Mouse (Mus musculus) c-Kit-negative CD71-positive TER-119-positive erythroid progenitor cells, embryonic 14.5 days (primary cell): ENCODE results near the gene Cdkl3.
A peak's percentile ranks its signal among the peaks of the same experiment; 100 is the strongest.

Experiments
- DNase-seq: peaks from one replicate; pipeline ENCODE4 v3.0.0-alpha.2; 2013; ENCODE audit warnings: low read depth, low spot score

Cdkl3 gene

GRCm38 (mm10) chr11:52003772-52004528, at the start of gene Cdkl3:
Gene Cdkl3, plus strand, starts transcription at chr11:52004221.
- peak; percentile 86 for DNase-seq

DNA sequence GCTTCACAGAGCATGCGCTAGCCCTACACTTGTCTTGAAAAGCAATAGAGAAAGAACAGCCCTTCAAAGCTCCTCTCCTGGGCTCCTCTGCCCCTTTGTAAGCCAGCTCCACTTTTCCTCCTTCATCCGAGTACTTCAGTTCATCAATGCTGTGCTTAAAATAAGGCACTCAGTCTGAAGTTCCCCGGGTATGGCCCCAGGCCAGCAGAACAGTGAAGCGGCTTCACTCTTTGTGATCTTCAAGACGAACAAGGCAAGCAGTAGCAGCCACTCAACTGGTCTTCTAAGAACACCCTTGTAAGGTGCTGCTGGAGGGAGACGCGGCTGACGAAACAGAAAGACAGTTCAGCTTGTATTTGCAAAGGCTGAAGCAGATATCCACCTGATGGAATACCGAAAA, 47.9 kb upstream of the Cdkl3 start:
- DNase-seq: no peak

- no peak for DNase-seq
These were observed 46.3 kb upstream of the Cdkl3 start for GRCm38 (mm10) chr11:51957760-51958159.

GRCm38 (mm10) chr11:51959511-51959910, 44.5 kb upstream of the Cdkl3 start:
- DNase-seq: no peak

DNA sequence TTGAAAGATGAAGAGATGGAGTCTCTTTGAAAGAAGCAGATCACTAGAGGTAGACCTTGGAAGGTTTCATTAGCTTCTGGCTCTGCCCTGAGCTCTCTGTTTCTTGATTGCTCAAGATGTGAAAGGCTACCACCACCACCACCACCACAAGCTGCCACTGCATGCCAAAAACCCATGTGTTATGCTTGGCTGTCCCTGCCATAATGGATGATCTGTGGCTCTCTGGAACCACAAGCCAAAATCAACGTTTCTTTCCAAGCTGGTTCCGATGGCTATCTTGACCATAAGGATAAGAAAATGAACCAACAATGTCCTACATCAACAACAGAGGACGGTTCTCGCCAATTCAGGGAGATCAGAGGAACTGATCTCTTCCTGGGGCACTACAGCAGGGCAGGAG, 44.0 kb upstream of the Cdkl3 start:
- no peak for DNase-seq

DNA sequence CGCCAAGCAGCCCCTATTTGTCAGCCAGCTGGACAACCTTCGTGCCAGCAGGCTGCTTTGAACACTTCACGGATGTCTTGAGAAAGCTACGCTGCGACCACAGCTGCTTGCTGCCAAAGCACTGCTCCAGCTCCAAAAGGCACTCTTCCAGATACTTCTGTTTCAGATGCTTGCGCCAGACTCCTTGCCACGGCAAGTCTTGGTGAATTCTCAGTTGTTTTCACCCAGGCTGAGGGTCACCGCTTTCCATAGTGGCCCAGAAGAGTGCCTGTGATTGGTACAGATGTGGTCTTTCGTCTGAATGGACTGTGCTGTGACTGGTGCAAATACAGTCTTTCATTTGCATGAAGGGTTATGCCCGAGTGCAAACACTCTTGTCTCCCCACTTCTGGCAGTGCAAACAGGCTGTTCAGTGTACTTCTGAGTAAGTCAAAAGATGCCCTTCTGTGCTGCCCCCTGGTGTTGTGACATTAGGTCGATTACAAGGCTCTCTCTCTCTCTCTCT, 43.0 kb upstream of the Cdkl3 start:
- DNase-seq: no peak

DNA sequence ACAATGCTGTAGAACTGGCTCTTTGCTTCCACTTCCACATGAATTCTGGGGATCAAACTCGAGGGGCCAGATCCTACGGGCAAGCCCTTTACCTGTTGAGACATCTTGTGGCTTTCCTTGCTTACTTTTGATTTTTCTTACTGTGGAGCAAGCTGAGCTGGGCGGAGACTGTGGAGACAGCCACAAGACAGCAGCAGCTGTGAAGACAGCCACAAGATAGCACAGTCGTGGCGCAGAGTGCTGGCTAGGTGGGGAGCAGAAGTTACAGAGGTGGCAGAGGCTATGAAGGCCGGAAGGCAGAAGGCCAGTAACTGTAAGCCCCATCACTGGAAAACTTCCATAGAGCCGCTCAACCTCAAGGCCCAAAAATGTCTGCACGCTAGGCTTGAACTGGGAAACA, 42.3 kb upstream of the Cdkl3 start:
- no peak for DNase-seq

- DNase-seq: no peak
These were observed 41.7 kb upstream of the Cdkl3 start for GRCm38 (mm10) chr11:51962277-51962676.

DNA sequence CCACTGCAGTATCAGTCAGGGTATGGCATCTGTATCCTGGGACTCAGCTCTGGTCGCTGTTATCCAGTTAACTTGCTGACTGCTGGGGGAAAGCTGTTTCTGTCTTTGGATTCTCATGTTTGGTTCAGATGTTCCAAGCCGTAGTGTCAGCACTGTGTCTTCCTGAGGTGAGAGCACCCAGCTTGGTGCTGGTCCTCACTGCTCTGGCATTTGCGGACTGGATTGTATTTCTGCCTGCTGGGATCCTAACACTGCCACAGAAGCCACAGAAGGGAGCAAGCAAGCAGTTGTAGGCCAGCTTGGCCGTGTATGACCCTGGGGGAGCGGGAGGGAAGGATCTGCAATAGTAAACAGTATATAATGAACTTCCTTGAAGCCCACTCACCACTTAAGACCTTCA, 37.4 kb upstream of the Cdkl3 start:
- DNase-seq: no peak

DNA sequence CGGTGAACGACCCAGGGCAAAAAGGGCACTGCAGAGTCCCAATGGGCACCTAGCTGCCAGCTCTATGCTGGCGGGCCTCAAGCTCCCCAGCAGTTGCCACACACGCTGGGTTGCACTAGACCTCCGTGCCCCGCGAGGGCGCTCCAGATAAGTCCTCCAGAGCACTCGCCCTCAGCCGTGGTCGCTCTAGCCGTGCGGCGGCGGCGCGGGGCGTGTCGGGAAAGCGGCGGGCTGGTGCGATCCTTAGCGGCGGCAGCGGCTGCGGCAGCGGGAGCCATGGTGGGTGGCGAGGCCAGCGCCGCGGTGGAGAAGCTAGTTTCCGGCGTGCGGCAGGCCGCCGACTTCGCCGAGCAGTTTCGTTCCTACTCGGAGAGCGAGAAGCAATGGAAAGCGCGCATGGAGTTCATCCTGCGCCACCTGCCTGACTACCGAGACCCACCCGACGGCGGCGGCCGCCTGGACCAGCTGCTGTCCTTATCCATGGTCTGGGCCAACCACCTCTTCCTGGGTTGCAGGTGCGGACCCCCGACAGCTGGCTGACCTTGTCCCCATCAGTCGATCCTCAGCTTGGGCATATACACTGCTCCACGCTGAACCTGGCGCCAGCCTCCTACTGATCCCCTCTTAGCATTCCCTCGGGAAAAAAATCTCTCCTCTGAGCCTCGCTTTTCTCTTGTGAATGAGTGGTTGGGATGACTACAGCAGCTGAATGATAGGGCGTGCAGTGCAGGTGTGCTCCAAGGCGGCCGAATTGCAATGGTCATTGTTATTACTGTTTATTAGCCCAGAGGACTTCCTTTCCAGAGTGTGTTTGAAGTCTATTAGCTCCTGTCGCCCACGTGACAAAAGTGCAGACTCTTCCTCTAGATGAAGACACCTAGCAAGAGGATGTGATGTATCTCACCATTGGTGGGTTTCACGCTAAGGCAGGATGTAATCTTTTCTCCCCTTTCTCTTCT, 36.3 kb upstream of the Cdkl3 start, which contains the start of gene Cdkn2aipnl:
Cdkn2aipnl (plus strand) TSS at position 219 of the 959 bp plus-strand sequence.
- peak; percentile 92 for DNase-seq

DNA sequence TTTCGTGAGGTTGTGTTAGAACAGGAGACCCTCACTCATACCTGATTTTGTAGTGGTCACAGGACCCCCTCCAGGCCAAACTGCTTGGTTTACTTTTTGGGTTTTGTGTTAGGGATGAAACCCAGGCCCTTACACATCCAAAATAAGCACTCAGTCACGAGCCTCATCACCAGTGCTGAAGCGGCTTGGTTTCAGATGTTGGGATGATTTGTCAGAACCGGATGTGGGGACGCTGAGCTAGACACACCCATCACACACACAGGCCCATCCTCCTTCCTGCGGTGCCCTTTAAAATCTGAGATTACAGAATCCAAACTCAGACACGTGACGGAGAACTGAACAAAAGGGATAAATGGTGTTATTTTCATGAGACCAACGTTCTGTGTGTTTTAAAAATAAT, 35.1 kb upstream of the Cdkl3 start:
- no peak for DNase-seq

- DNase-seq: no peak
These were observed 34.5 kb upstream of the Cdkl3 start for GRCm38 (mm10) chr11:51969511-51969910.

- no peak for DNase-seq
These were observed 32.4 kb upstream of the Cdkl3 start for GRCm38 (mm10) chr11:51971644-51972043.

DNA sequence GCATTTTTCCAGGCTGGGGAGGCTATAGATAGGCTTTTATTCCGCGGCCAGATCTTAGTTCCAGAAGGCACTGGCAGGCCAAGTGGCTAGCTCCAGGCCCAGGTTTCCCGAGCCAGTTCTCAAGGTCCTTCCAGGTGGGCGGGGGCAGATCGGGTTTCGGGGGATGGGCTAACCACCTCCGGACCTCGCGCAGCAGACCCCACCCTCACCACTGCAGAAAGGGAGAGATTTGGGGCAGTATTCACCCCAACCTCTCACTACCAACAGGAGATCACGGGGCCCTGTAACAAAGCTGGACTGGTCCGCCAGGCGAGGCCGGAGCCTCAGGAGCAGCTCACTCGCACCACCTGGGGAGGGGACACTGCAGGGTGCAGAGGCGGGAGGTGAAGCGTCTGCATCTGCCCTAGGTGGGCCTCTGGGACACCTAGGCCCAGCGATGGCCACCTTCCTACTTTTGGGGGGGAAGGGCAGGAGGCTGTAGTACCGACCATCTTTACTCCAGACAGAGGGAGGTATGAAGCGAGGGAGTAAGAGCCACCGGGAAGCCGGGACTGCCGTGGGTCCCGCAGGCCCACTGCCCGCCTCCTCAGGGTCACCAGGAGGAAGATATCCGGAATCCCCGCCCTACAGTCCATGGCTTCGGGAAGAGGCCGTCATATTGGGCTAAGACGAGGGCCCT, 4.3 kb upstream of the Cdkl3 start:
- DNase-seq: peak; percentile 21

- DNase-seq: peak; percentile 94
These were observed 3.6 kb upstream of the Cdkl3 start, which contains the start of gene Ube2b for GRCm38 (mm10) chr11:52000290-52000962. Gene Ube2b, minus strand, starts transcription at chr11:52000762.

- no peak for DNase-seq
These were observed 2.7 kb upstream of the Cdkl3 start for GRCm38 (mm10) chr11:52001341-52001740.

- no peak for DNase-seq
These were observed 2.2 kb upstream of the Cdkl3 start for GRCm38 (mm10) chr11:52001861-52002260.

DNA sequence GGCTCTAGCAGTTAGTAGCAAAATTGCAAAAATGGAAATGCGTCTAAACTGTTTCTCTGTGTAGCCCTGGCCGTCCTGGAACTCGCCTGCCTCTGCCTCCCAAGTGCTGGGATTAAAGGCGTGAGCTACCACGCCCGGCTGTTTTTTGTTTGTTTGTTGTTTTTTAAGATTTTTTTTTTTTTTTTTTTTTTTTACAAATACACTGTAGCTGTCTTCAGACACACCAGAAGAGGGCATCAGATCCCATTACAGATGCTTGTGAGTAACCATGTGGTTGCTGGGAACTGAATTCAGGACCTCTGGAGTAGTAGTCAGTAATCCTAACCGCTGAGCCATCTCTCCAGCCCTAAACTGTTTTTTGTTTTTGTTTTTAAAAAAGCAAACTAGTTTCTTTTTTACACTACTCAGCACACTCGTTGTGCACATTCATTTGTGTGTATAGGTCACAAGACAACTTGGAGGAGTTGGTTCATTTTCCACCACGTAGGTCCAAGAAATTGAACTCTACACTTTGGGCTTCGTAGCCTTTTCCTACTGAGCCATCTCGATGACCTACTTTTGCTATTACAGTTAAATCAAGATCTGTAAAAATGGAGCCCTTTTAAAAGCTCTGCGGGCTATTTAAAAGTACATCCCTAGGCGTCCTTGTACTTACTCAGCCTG, 1.0 kb upstream of the Cdkl3 start:
- no peak for DNase-seq

DNA sequence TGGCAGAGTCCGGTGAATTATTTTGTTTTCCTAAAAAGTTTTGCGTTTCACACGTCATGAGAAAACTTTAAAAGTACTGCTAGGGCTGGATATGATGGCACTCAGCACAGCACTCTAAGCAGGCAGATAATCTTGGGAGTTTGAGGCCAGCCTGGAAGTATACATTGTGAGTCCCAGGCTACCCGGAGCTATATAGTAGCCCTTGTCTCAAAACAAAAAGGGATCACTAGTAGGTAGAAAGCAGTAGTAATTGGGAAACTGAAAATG, 583 bp upstream of the Cdkl3 start:
- DNase-seq: no peak

GRCm38 (mm10) chr11:52005586-52005985, 1.6 kb downstream of the Cdkl3 start:
- DNase-seq: no peak

GRCm38 (mm10) chr11:52011011-52011410, 7.0 kb downstream of the Cdkl3 start:
- DNase-seq: no peak
